Mouse (Mus musculus) forebrain, embryonic 14.5 days (tissue): ENCODE results near the gene Slc35b2. TPM values are rescaled to one million over a fixed set of nuclear protein-coding genes. Genes with fewer than 3 reads are reported as not detected.

Experiments used
- ATAC-seq: fragments of 200-750 bp; cut with Nextera tagmentation; 2 replicates; pipeline ENCODE4 v1.8.0; 2017; ENCODE audit warnings: mild to moderate bottlenecking, moderate library complexity
- DNase-seq: peaks from one replicate; pipeline ENCODE4 v3.0.0-alpha.2; 2015; ENCODE audit warnings: low spot score
- H3K27ac ChIP-seq: fragments of 300-500 bp; sonication (generic); 2 replicates; pipeline ENCODE4 v1.5.1; 2014; ENCODE audit warnings: low read depth, mild to moderate bottlenecking, control low read depth, low read length, moderate library complexity
- H3K27me3 ChIP-seq: fragments of 300-500 bp; sonication (generic); replicated peaks from 2 replicates; pipeline ENCODE4 v1.6.1; 2014; ENCODE audit warnings: low read length, control low read depth, mixed read lengths; ENCODE audit not compliant: control insufficient read depth, insufficient read depth
- H3K36me3 ChIP-seq: fragments of 300-500 bp; sonication (generic); 2 replicates; pipeline ENCODE4 v1.6.1; 2014; ENCODE audit warnings: low read length, control low read depth; ENCODE audit not compliant: control insufficient read depth, insufficient read depth
- H3K4me1 ChIP-seq: fragments of 300-500 bp; sonication (generic); 2 replicates; pipeline ENCODE4 v1.6.1; 2014; ENCODE audit warnings: antibody characterized with exemption, low read length, control low read depth; ENCODE audit not compliant: control insufficient read depth, insufficient read depth
- H3K4me2 ChIP-seq: fragments of 300-500 bp; sonication (generic); 2 replicates; pipeline ENCODE4 v1.6.1; 2014; ENCODE audit warnings: mild to moderate bottlenecking, control low read depth, low read length
- H3K4me3 ChIP-seq: fragments of 300-500 bp; sonication (generic); 2 replicates; pipeline ENCODE4 v1.5.1; 2014; ENCODE audit warnings: low read depth, low read length, control low read depth
- H3K9ac ChIP-seq: fragments of 300-500 bp; sonication (generic); 2 replicates; pipeline ENCODE4 v1.6.1; 2014; ENCODE audit warnings: mild to moderate bottlenecking, low read length, control low read depth, moderate library complexity
- H3K9me3 ChIP-seq: fragments of 300-500 bp; sonication (generic); replicated peaks from 2 replicates; pipeline ENCODE4 v1.6.1; 2016; ENCODE audit warnings: low read length, control low read depth, mixed read lengths; ENCODE audit not compliant: control insufficient read depth
- WGBS: fragments of 180-500 bp; shearing (Covaris S2); extraction: QIAGEN DNeasy Blood & Tissue Kit; methylation state at CpG from one replicate; pipeline ENCODE4 v1.1.7; 2014; 5-methylcytosine and 5-hydroxymethylcytosine counted together
- polyA plus RNA-seq: library from polyadenylated mRNA; unstranded; fragments of >200 nt; fragmentation: Nextera tagmentation; extraction: Ambion mirVana; gene quantifications from 2 replicates; pipeline ENCODE4 v1.2.1, GENCODE M21; 2014

Gene Slc35b2
- polyA plus RNA-seq, 1 experiment from 2014 or later = 102 TPM

- no peak overlapping the region for H3K9ac ChIP-seq
- ATAC-seq = no peak
- no peaks in the 10 kb centered on the region for H3K9me3 ChIP-seq
- no peaks in the 10 kb centered on the region for H3K4me1 ChIP-seq
- H3K4me3 ChIP-seq = no peak overlapping the region
- no peaks in the 10 kb centered on the region for H3K36me3 ChIP-seq
- no peak overlapping the region for H3K27ac ChIP-seq
- no peak for DNase-seq
- no peaks in the 10 kb centered on the region; the same call in 1 of the 2 replicates for H3K27me3 ChIP-seq
- whole genome bisulfite sequencing = 73% methylated on average over 15 of the region's 15 CpGs
- no peak overlapping the region for H3K4me2 ChIP-seq
These were observed 43.6 kb downstream of the Slc35b2 start for GRCm38 (mm10) chr17:45606992-45607879.

GRCm38 (mm10) chr17:45608396-45608795 is 44.7 kb downstream of the Slc35b2 start:
- no peak for DNase-seq
- Histone ChIP-seq H3K4me3 (no peak overlapping the region), H3K4me1 (no peaks in the 10 kb centered on the region), H3K27me3 (no peaks in the 10 kb centered on the region), H3K9ac (no peak overlapping the region), H3K9me3 (no peaks in the 10 kb centered on the region), H3K4me2 (no peak overlapping the region), H3K36me3 (no peaks in the 10 kb centered on the region), H3K27ac (no peak overlapping the region)
- 91% methylated on average over 4 of the region's 4 CpGs for WGBS
- no peak for ATAC-seq

- H3K9ac ChIP-seq = no peak overlapping the region
- WGBS = 30% methylated on average over 5 of the region's 5 CpGs
These were observed 46.6 kb downstream of the Slc35b2 start for GRCm38 (mm10) chr17:45610144-45610866.

GRCm38 (mm10) chr17:45612008-45612407 is 48.3 kb downstream of the Slc35b2 start:
- H3K36me3 ChIP-seq = no peaks in the 10 kb centered on the region
- WGBS = 87% methylated on average over 8 of the region's 8 CpGs
- DNase-seq (no peak), ATAC-seq (no peak)
- no peak overlapping the region for H3K4me3 ChIP-seq
- no peaks in the 10 kb centered on the region for H3K4me1 ChIP-seq
- H3K9ac ChIP-seq = no peak overlapping the region
- H3K27me3 ChIP-seq = no peaks in the 10 kb centered on the region
- no peaks in the 10 kb centered on the region for H3K9me3 ChIP-seq
- H3K27ac ChIP-seq = no peak overlapping the region
- H3K4me2 ChIP-seq = no peak overlapping the region

More at GRCm38 (mm10) chr17:45610144-45610866, 46.6 kb downstream of the Slc35b2 start:
- Histone ChIP-seq H3K4me1 (no peaks in the 10 kb centered on the region), H3K27ac (no peak overlapping the region), H3K27me3 (no peaks in the 10 kb centered on the region), H3K36me3 (no peaks in the 10 kb centered on the region), H3K4me3 (no peak overlapping the region), H3K9me3 (no peaks in the 10 kb centered on the region), H3K4me2 (no peak overlapping the region)
- ATAC-seq = no peak
- DNase-seq = no peak

- 87% methylated on average over 7 of the region's 7 CpGs for WGBS
- Histone ChIP-seq H3K27me3 (no peaks in the 10 kb centered on the region), H3K4me2 (no peak overlapping the region), H3K9ac (no peak overlapping the region), H3K4me1 (no peaks in the 10 kb centered on the region), H3K36me3 (no peaks in the 10 kb centered on the region), H3K9me3 (no peaks in the 10 kb centered on the region), H3K4me3 (no peak overlapping the region), H3K27ac (no peak overlapping the region)
- no peak for ATAC-seq
- DNase-seq = no peak
These were observed 49.2 kb downstream of the Slc35b2 start for GRCm38 (mm10) chr17:45612921-45613320.

- Histone ChIP-seq H3K36me3 (no peaks in the 10 kb centered on the region), H3K4me1 (no peaks in the 10 kb centered on the region), H3K27me3 (no peaks in the 10 kb centered on the region), H3K4me2 (no peak overlapping the region), H3K4me3 (no peak overlapping the region), H3K9me3 (no peaks in the 10 kb centered on the region), H3K27ac (no peak overlapping the region), H3K9ac (no peak overlapping the region)
- ATAC-seq (no peak), DNase-seq (no peak)
- WGBS = 77% methylated on average over 4 of the region's 4 CpGs
These were observed 52.5 kb downstream of the Slc35b2 start for GRCm38 (mm10) chr17:45616046-45616650.

GRCm38 (mm10) chr17:45616679-45617078 is 53.0 kb downstream of the Slc35b2 start:
- 81% methylated on average over 3 of the region's 3 CpGs for WGBS
- H3K4me3 ChIP-seq = no peak overlapping the region
- no peak for DNase-seq

More at GRCm38 (mm10) chr17:45616679-45617078, 53.0 kb downstream of the Slc35b2 start:
- Histone ChIP-seq H3K4me1 (no peaks in the 10 kb centered on the region), H3K27ac (no peak overlapping the region), H3K4me2 (no peak overlapping the region), H3K9me3 (no peaks in the 10 kb centered on the region), H3K36me3 (no peaks in the 10 kb centered on the region), H3K9ac (no peak overlapping the region), H3K27me3 (no peaks in the 10 kb centered on the region)
- ATAC-seq = no peak
